Mouse (Mus musculus) limb, embryonic 14.5 days (tissue): ENCODE results near the gene Mesp1. TPM values are rescaled to one million over a fixed set of nuclear protein-coding genes. Genes with fewer than 3 reads are reported as not detected.

Experiments used
- ATAC-seq: fragments of 200-750 bp; cut with Nextera tagmentation; 2 replicates; pipeline ENCODE4 v1.8.0; 2017; ENCODE audit warnings: low read depth, moderate number of reproducible peaks, moderate TSS enrichment; ENCODE audit not compliant: low FRiP score
- DNase-seq: peaks from one replicate; pipeline ENCODE4 v3.0.0-alpha.2; 2015; ENCODE audit warnings: low spot score
- H3K27ac ChIP-seq: fragments of 300-500 bp; sonication (generic); replicated peaks from 2 replicates; pipeline ENCODE4 v1.5.1; 2014; ENCODE audit warnings: low read depth, mild to moderate bottlenecking, low read length, moderate library complexity, mixed read lengths
- H3K27me3 ChIP-seq: fragments of 300-500 bp; sonication (generic); 2 replicates; pipeline ENCODE4 v1.6.1; 2014; ENCODE audit warnings: low read length, mixed read lengths; ENCODE audit not compliant: control insufficient read depth, insufficient read depth
- H3K36me3 ChIP-seq: fragments of 300-500 bp; sonication (generic); 2 replicates; pipeline ENCODE4 v1.6.1; 2014; ENCODE audit warnings: mild to moderate bottlenecking, low read length, moderate library complexity, mixed read lengths; ENCODE audit not compliant: control insufficient read depth, insufficient read depth
- H3K4me1 ChIP-seq: fragments of 300-500 bp; sonication (generic); 2 replicates; pipeline ENCODE4 v1.6.1; 2014; ENCODE audit warnings: antibody characterized with exemption, low read length, mixed read lengths; ENCODE audit not compliant: control insufficient read depth, insufficient read depth
- H3K4me2 ChIP-seq: fragments of 300-500 bp; sonication (generic); replicated peaks from 2 replicates; pipeline ENCODE4 v1.6.1; 2014; ENCODE audit warnings: low read depth, mild to moderate bottlenecking, low read length, moderate library complexity; ENCODE audit not compliant: severe bottlenecking
- H3K4me3 ChIP-seq: fragments of 300-500 bp; sonication (generic); replicated peaks from 2 replicates; pipeline ENCODE4 v1.5.1; 2014; ENCODE audit warnings: low read length
- H3K9ac ChIP-seq: fragments of 300-500 bp; sonication (generic); 2 replicates; pipeline ENCODE4 v1.6.1; 2014; ENCODE audit warnings: mild to moderate bottlenecking, low read depth, low read length, moderate library complexity; ENCODE audit not compliant: severe bottlenecking
- H3K9me3 ChIP-seq: fragments of 300-500 bp; sonication (generic); 2 replicates; pipeline ENCODE4 v1.6.1; 2016; ENCODE audit warnings: low read length; ENCODE audit not compliant: control insufficient read depth
- POLR2A ChIP-seq: fragments of 200-500 bp; IDR thresholded peaks from 2 replicates; pipeline ENCODE4 v1.8.0; 2012; ENCODE audit warnings: inconsistent platforms, mild to moderate bottlenecking, moderate library complexity, borderline replicate concordance; ENCODE audit not compliant: insufficient read depth, insufficient read length; ENCODE audit errors: extremely low read depth
- WGBS: fragments of 180-500 bp; shearing (Covaris S2); extraction: QIAGEN DNeasy Blood & Tissue Kit; methylation state at CpG from one replicate; pipeline ENCODE4 v1.1.7; 2014; 5-methylcytosine and 5-hydroxymethylcytosine counted together
- polyA plus RNA-seq, 2 experiments: library from polyadenylated mRNA; depleted of rRNA in 1 of 2; stranded (reverse) in 1 of 2; unstranded in 1 of 2; fragments of >200 nt; fragmentation: Nextera tagmentation in 1 of 2; extraction: Ambion mirVana in 1 of 2; gene quantifications; 2 replicates each; pipeline versions ENCODE4 v1.2.1 to v1.2.3; 2012 to 2014

Gene Mesp1
- polyA plus RNA-seq (2012; rRNA removed) (0.06 and 0.20 TPM in 2 replicates), polyA plus RNA-seq (2014; fragmentation: Nextera tagmentation; extraction: Ambion mirVana) (0.23 TPM in 1 of 2 replicates, not detected in the other)

GRCm38 (mm10) chr7:79793688-79794087, at the start of gene Mesp1:
TSS of gene Mesp1 (minus strand) at chr7:79793788.
- WGBS, result 62% methylated on average over 6 of the region's 6 CpGs
- Histone ChIP-seq H3K9me3 (no peaks in the 10 kb centered on the region), H3K4me2 (peak within 1 kb of the TSS; percentile 85), H3K4me1 (peaks cover 6% of the 10 kb centered on the region; the same call in 1 of the 2 replicates), H3K36me3 (no peaks in the 10 kb centered on the region), H3K9ac (peak within 1 kb of the TSS; percentile 55), H3K4me3 (peak within 1 kb of the TSS; percentile 50), H3K27ac (no peak within 1 kb of the TSS), H3K27me3 (peaks cover 39% of the 10 kb centered on the region)
- ATAC-seq, result no peak
- TF ChIP-seq POLR2A, result no peak
- no peak for DNase-seq

GRCm38 (mm10) chr7:79842163-79842562, 48.6 kb upstream of the Mesp1 start:
- peaks cover 22% of the 10 kb centered on the region for H3K36me3 ChIP-seq
- no peak overlapping the region for H3K9ac ChIP-seq
- no peak overlapping the region for H3K4me2 ChIP-seq
- no peak for DNase-seq
- no peak overlapping the region for H3K4me3 ChIP-seq
- H3K27me3 ChIP-seq, result no peaks in the 10 kb centered on the region
- ATAC-seq, result no peak
- no peak for TF ChIP-seq POLR2A
- peaks cover 14% of the 10 kb centered on the region; the same call in 1 of the 2 replicates for H3K4me1 ChIP-seq
- no peaks in the 10 kb centered on the region for H3K9me3 ChIP-seq
- no peak overlapping the region for H3K27ac ChIP-seq
- 72% methylated on average over 7 of the region's 7 CpGs for WGBS

- H3K27me3 ChIP-seq, result no peaks in the 10 kb centered on the region
- ATAC-seq (no peak), DNase-seq (no peak)
- H3K27ac ChIP-seq, result no peak overlapping the region
- H3K9ac ChIP-seq, result no peak overlapping the region
- peaks cover 57% of the 10 kb centered on the region for H3K36me3 ChIP-seq
- 78% methylated on average over 2 of the region's 2 CpGs for WGBS
- H3K4me1 ChIP-seq, result peaks cover 2% of the 10 kb centered on the region; the same call in 1 of the 2 replicates
- no peak overlapping the region for H3K4me3 ChIP-seq
- TF ChIP-seq POLR2A, result no peak
- H3K4me2 ChIP-seq, result no peak overlapping the region
- no peaks in the 10 kb centered on the region for H3K9me3 ChIP-seq
Measured at GRCm38 (mm10) chr7:79837247-79837646, 43.7 kb upstream of the Mesp1 start.

- Histone ChIP-seq H3K4me3 (no peak overlapping the region), H3K36me3 (peaks cover 45% of the 10 kb centered on the region), H3K4me1 (no peaks in the 10 kb centered on the region), H3K27ac (no peak overlapping the region), H3K27me3 (no peaks in the 10 kb centered on the region), H3K4me2 (no peak overlapping the region), H3K9me3 (no peaks in the 10 kb centered on the region), H3K9ac (no peak overlapping the region)
- 95% methylated on average over 6 of the region's 6 CpGs for WGBS
- DNase-seq (no peak), ATAC-seq (no peak)
- TF ChIP-seq POLR2A, result no peak
Measured at GRCm38 (mm10) chr7:79835196-79835595, 41.6 kb upstream of the Mesp1 start.

GRCm38 (mm10) chr7:79832980-79833379, 39.4 kb upstream of the Mesp1 start:
- Histone ChIP-seq H3K4me2 (no peak overlapping the region), H3K4me1 (no peaks in the 10 kb centered on the region), H3K9me3 (no peaks in the 10 kb centered on the region), H3K27ac (no peak overlapping the region), H3K9ac (no peak overlapping the region), H3K36me3 (peaks cover 36% of the 10 kb centered on the region), H3K4me3 (no peak overlapping the region), H3K27me3 (no peaks in the 10 kb centered on the region)
- ATAC-seq, result no peak
- TF ChIP-seq POLR2A, result no peak
- no peak for DNase-seq

GRCm38 (mm10) chr7:79831585-79831984, 38.0 kb upstream of the Mesp1 start:
- no peak for ATAC-seq
- no peaks in the 10 kb centered on the region for H3K9me3 ChIP-seq
- H3K4me1 ChIP-seq, result no peaks in the 10 kb centered on the region
- H3K4me3 ChIP-seq, result no peak overlapping the region
- no peak overlapping the region for H3K4me2 ChIP-seq
- peak; percentile 43 for DNase-seq
- H3K27ac ChIP-seq, result no peak overlapping the region
- WGBS, result 69% methylated on average over 6 of the region's 6 CpGs
- peaks cover 34% of the 10 kb centered on the region for H3K36me3 ChIP-seq
- TF ChIP-seq POLR2A, result no peak
- no peaks in the 10 kb centered on the region for H3K27me3 ChIP-seq
- H3K9ac ChIP-seq, result no peak overlapping the region
